13 mouse cellular contexts compared by ENCODE assay signal in genomic region chr4:105427581-105427980, GRCm38 (mm10).
"Had no signal": no experiment of that assay in that cellular context is flagged by ENCODE, and none has a peak within 500 bp of the region (broad histone marks: within the 10 kb centered on the region; RNA-seq: fewer than 3 reads in every experiment).

No protein-coding gene starts in this region.

- H3K9me3 ChIP-seq: limb, embryonic 15.5 days; liver, embryonic 12.5 days; midbrain, embryonic 10.5 days; neural tube, embryonic 15.5 days had no signal

- H3K27ac ChIP-seq: limb, embryonic 15.5 days; liver, embryonic 12.5 days; midbrain, embryonic 10.5 days; neural tube, embryonic 15.5 days had no signal

- H3K36me3 ChIP-seq: limb, embryonic 15.5 days; liver, embryonic 12.5 days; midbrain, embryonic 10.5 days; neural tube, embryonic 15.5 days had no signal

- H3K4me1 ChIP-seq: limb, embryonic 15.5 days; liver, embryonic 12.5 days; midbrain, embryonic 10.5 days; neural tube, embryonic 15.5 days had no signal

- H3K27me3 ChIP-seq: limb, embryonic 15.5 days; liver, embryonic 12.5 days; neural tube, embryonic 15.5 days had no signal

- H3K4me3 ChIP-seq: limb, embryonic 15.5 days; liver, embryonic 12.5 days; midbrain, embryonic 10.5 days; myocyte; neural tube, embryonic 15.5 days had no signal

- DNase-seq: left cerebral cortex, postnatal 4 days; lung, embryonic 14.5 days; lung, postnatal 10 days; lung, postnatal 4 days; midbrain, embryonic 14.5 days; right cerebral cortex, adult 18-20 months; right cerebral cortex, postnatal 25 days; thymus, postnatal 36 days had no signal
